Mouse (Mus musculus): Measurements from ENCODE around the gene Ptprn2. TPM values are rescaled to one million over a fixed set of nuclear protein-coding genes. Genes with fewer than 3 reads are reported as not detected.

The Ptprn2 gene
- polyA plus RNA-seq, 1 experiment from 2014 or later = 14.9 TPM

- Histone ChIP-seq H3K9ac (replicated peaks) (peak overlapping the region; percentile 79), H3K27me3 (no peaks in the 10 kb centered on the region), H3K27ac (peak overlapping the region; percentile 95), H3K9me3 (no peaks in the 10 kb centered on the region), H3K4me1 (replicated peaks) (peaks cover 64% of the 10 kb centered on the region), H3K4me2 (replicated peaks) (peak overlapping the region; percentile 77), H3K36me3 (peaks cover 18% of the 10 kb centered on the region), H3K4me3 (replicated peaks) (peak overlapping the region; percentile 93)
- no peak for ATAC-seq
- 4% methylated on average over 9 of the region's 9 CpGs for WGBS
Measured at GRCm38 (mm10) chr12:117157660-117158386, 672.3 kb downstream of the Ptprn2 start.

DNA sequence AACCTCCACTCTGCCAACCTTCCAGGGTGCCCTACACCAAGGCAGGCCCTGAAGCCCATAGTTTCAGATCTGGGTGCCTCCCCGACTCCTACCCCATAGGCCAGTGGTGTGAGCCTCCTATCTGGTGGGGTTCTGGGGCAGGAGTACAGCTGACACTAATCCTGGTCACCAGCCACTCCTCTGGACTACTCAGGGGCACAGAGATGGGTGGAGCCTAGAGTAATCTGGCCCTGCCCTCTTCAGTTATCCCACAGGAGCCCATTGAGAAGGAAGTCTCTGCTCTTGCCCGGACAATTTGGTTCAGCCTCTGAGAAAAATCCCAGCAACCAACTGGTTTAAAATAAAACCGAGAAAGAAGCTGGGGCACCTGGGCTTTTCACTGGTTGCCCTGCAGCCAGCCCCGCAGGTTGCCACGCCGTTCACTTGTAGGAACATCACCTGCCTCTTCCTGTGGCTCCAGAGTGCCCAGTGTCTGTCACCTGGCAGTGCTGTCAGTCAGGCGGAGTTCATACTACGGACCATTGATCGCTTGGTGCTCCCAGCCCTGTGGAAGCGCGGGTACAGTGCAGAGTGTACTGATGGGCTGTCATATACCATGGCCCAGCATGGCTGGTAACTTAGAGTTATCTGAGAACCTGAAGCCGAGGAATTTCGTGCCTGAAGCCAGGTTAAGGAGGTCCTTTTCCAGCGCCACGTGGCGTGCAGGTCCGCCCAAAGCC is 673.6 kb downstream of the Ptprn2 start:
- Histone ChIP-seq H3K4me1 (replicated peaks) (peaks cover 69% of the 10 kb centered on the region), H3K27me3 (no peaks in the 10 kb centered on the region)
- peak; percentile 49 for ATAC-seq

GRCm38 (mm10) chr12:117159669-117160210 is 674.2 kb downstream of the Ptprn2 start:
- H3K27me3 ChIP-seq = no peaks in the 10 kb centered on the region
- ATAC-seq = peak; percentile 9; the same call in 1 of the 2 replicates
- H3K27ac ChIP-seq = peak overlapping the region; percentile 95
- H3K9ac ChIP-seq (replicated peaks) = peak overlapping the region; percentile 79
- 8% methylated on average over 15 of the region's 15 CpGs for WGBS
- H3K36me3 ChIP-seq = peaks cover 23% of the 10 kb centered on the region
- peak overlapping the region; percentile 77 for H3K4me2 ChIP-seq (replicated peaks)
- H3K9me3 ChIP-seq = no peaks in the 10 kb centered on the region
- H3K4me1 ChIP-seq (replicated peaks) = peaks cover 74% of the 10 kb centered on the region
- peak overlapping the region; percentile 93 for H3K4me3 ChIP-seq (replicated peaks)

More for the DNA sequence above, 673.6 kb downstream of the Ptprn2 start:
- 13% methylated on average over 17 of the region's 17 CpGs for WGBS
- no peaks in the 10 kb centered on the region for H3K9me3 ChIP-seq
- peak overlapping the region; percentile 95 for H3K27ac ChIP-seq
- peak overlapping the region; percentile 93 for H3K4me3 ChIP-seq (replicated peaks)
- H3K36me3 ChIP-seq = peaks cover 21% of the 10 kb centered on the region
- peak overlapping the region; percentile 79 for H3K9ac ChIP-seq (replicated peaks)
- H3K4me2 ChIP-seq (replicated peaks) = peak overlapping the region; percentile 77

DNA sequence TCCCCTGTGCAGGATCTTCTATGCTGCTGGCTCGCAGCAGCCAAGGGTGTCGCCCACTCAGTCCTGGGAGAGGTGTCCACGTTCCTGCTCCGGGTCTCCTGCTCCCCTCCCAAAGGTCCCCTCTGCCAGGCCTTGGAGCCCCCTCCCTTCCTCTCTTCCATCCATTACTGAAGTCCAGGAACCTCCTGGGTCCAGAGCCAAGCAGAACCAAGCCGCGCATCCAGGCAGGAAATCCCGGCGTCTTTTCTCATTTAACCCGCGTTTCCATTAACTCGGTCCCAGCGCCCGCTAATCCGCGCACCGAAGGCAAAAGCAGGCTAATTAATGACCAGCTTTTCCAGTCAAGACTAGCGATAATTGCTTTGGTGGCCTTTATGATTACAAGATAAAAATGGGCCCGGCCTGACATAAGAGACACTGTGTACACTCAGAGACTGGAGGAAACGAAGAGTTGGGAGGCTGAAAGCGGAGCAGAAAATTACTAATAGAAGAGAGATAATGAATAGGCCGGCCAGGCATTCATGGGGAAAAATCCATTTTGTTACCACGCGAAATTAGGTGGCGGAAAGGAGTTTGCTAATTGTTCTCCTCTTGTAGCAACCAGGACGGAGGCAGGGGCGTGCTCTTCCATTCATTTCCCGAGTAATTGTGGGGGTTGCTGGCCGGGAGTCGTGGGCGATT is 674.8 kb downstream of the Ptprn2 start:
- Histone ChIP-seq H3K9me3 (no peaks in the 10 kb centered on the region), H3K4me1 (replicated peaks) (peaks cover 80% of the 10 kb centered on the region), H3K27ac (peak overlapping the region; percentile 95), H3K36me3 (peaks cover 25% of the 10 kb centered on the region), H3K4me3 (replicated peaks) (peak overlapping the region; percentile 93), H3K9ac (replicated peaks) (peak overlapping the region; percentile 79), H3K27me3 (no peaks in the 10 kb centered on the region), H3K4me2 (replicated peaks) (peak overlapping the region; percentile 77)
- 2% methylated on average over 30 of the region's 30 CpGs for WGBS
- peak; percentile 44 for ATAC-seq

DNA sequence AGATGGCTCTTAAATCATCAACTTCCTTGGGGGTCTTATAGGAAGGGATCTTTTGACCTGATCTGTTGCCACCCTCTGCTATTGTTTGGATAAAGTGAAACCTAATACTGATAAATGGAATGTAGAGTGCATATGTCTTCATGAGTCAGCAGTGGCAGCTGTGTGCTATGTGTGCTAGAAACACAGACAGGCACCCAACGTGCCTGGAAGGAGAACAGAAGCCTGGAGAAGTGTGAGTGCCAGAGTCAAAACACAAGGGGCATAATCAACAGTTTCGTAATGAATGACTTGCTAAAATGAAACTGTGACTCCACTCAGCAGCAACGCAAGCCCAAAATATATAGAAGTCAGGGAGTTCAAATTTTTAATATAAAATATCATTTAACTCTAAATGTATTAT is 676.7 kb downstream of the Ptprn2 start:
- Histone ChIP-seq H3K9me3 (no peaks in the 10 kb centered on the region), H3K4me3 (replicated peaks) (no peak overlapping the region), H3K36me3 (peaks cover 27% of the 10 kb centered on the region), H3K27ac (peak overlapping the region; percentile 95), H3K4me2 (replicated peaks) (peak overlapping the region; percentile 77), H3K9ac (replicated peaks) (peak overlapping the region; percentile 25; the same call in 1 of the 2 replicates), H3K4me1 (replicated peaks) (peaks cover 97% of the 10 kb centered on the region), H3K27me3 (no peaks in the 10 kb centered on the region)
- WGBS = 50% methylated on average over 3 of the region's 3 CpGs
- no peak for ATAC-seq

- peaks cover 41% of the 10 kb centered on the region for H3K36me3 ChIP-seq
- no peak for ATAC-seq
- 27% methylated on average over 3 of the region's 3 CpGs for WGBS
- H3K4me3 ChIP-seq (replicated peaks) = no peak overlapping the region
- no peaks in the 10 kb centered on the region for H3K9me3 ChIP-seq
- H3K27me3 ChIP-seq = no peaks in the 10 kb centered on the region
- H3K27ac ChIP-seq = peak overlapping the region; percentile 69
- H3K4me2 ChIP-seq (replicated peaks) = peak overlapping the region; percentile 10; the same call in 1 of the 2 replicates
- no peak overlapping the region for H3K9ac ChIP-seq (replicated peaks)
- H3K4me1 ChIP-seq (replicated peaks) = peaks cover 97% of the 10 kb centered on the region
Measured at GRCm38 (mm10) chr12:117163789-117164188, 678.3 kb downstream of the Ptprn2 start.

- Histone ChIP-seq H3K27me3 (no peaks in the 10 kb centered on the region), H3K4me3 (replicated peaks) (no peak overlapping the region), H3K27ac (no peak overlapping the region), H3K9me3 (no peaks in the 10 kb centered on the region), H3K9ac (replicated peaks) (no peak overlapping the region), H3K36me3 (peaks cover 45% of the 10 kb centered on the region), H3K4me1 (replicated peaks) (peaks cover 97% of the 10 kb centered on the region), H3K4me2 (replicated peaks) (no peak overlapping the region)
- 44% methylated on average over 5 of the region's 5 CpGs for WGBS
- no peak for ATAC-seq
Measured at GRCm38 (mm10) chr12:117166266-117166665, 680.7 kb downstream of the Ptprn2 start.

DNA sequence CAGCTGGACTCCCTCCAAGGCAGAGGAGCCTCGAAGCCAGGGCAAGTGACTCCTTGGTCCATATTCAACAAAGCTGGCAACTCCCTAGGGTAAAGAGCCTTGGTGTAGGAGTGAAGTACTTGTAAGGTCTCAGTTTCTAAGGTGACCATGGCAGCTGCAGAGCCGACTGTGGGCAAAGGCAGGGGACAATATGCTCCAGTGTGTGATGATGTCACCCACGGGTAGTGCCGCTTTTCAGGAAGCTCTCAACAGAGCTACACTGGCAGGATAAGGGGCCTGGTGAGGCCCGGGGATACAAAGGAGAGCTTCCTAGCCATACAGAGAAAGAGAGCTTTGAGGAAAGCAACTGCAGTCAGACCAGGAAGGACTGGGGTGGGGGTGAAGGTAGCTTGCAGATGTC is 684.1 kb downstream of the Ptprn2 start:
- H3K9me3 ChIP-seq = no peaks in the 10 kb centered on the region
- peaks cover 30% of the 10 kb centered on the region; the same call in 1 of the 2 replicates for H3K36me3 ChIP-seq
- no peaks in the 10 kb centered on the region for H3K27me3 ChIP-seq
- H3K9ac ChIP-seq (replicated peaks) = peak overlapping the region; percentile 48
- peak overlapping the region; percentile 83 for H3K27ac ChIP-seq
- peaks cover 99% of the 10 kb centered on the region for H3K4me1 ChIP-seq (replicated peaks)
- ATAC-seq = no peak
- 24% methylated on average over 5 of the region's 5 CpGs for WGBS
- no peak overlapping the region for H3K4me3 ChIP-seq (replicated peaks)
- 0 out of 2 replicates have a peak overlapping the region, but pooled peaks have one; percentile 21 for H3K4me2 ChIP-seq (replicated peaks)

DNA sequence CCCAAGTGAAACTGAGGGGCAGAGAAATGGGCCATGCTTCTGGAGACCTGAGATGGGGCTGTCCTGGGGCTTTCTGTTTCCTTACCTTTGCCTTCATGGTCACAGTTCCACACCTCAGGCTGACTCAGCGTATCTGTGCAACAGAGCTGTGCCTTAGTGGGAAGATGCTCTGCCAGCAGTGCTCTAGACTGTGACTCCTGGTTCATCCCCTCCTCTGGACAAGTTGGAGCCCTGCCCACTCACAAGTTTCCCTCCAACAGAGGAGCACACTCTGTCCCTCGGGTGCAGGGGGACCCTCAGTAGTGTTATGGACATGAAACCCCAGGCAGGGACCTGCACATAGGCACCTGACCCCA is 687.0 kb downstream of the Ptprn2 start:
- peaks cover 100% of the 10 kb centered on the region for H3K4me1 ChIP-seq (replicated peaks)
- peak overlapping the region; percentile 95 for H3K27ac ChIP-seq
- no peaks in the 10 kb centered on the region for H3K9me3 ChIP-seq
- peak overlapping the region; percentile 39 for H3K4me2 ChIP-seq (replicated peaks)
- H3K36me3 ChIP-seq = peaks cover 26% of the 10 kb centered on the region; the same call in 1 of the 2 replicates
- H3K9ac ChIP-seq (replicated peaks) = peak overlapping the region; percentile 60
- WGBS = 20% methylated on average over 2 of the region's 2 CpGs
- ATAC-seq = no peak
- H3K4me3 ChIP-seq (replicated peaks) = peak overlapping the region; percentile 2; the same call in 1 of the 2 replicates
- no peaks in the 10 kb centered on the region for H3K27me3 ChIP-seq

DNA sequence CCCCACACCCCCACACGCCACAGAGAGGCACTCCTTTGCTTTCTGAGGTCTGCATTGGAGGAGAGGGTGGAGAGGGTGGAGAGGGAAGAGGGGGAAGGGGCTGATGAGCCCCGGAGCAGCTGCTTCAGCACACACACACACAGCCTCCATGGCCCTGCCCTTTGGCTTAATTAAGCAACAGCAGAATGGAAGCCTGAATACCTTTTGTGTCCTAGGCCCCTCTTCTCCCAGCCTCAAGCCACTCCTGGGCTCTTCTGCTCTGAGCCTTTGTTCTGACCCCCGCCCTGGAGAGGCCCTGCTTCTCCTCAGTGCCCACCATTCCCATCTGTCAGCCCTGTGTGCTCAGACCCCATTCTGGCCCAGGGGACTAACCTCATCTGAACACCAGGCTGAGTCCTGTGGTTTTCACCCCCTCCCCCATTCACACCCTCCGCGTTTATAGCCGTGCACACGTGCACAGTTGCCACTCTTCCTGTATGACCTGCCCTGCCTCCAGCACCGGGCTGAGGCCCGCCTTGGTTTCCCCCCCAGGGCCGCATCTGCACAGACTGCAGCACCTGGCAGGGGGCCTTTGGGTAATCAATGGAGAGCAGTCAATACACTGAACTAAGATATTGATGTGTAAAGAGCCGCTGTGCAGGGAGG is 687.5 kb downstream of the Ptprn2 start:
- Histone ChIP-seq H3K4me1 (replicated peaks) (peaks cover 100% of the 10 kb centered on the region), H3K36me3 (peaks cover 21% of the 10 kb centered on the region; the same call in 1 of the 2 replicates), H3K9ac (replicated peaks) (peak overlapping the region; percentile 60), H3K4me2 (replicated peaks) (peak overlapping the region; percentile 39), H3K9me3 (no peaks in the 10 kb centered on the region), H3K27me3 (no peaks in the 10 kb centered on the region), H3K4me3 (replicated peaks) (peak overlapping the region; percentile 2; the same call in 1 of the 2 replicates), H3K27ac (peak overlapping the region; percentile 95)
- 3% methylated on average over 11 of the region's 11 CpGs for WGBS
- ATAC-seq = peak; percentile 94

DNA sequence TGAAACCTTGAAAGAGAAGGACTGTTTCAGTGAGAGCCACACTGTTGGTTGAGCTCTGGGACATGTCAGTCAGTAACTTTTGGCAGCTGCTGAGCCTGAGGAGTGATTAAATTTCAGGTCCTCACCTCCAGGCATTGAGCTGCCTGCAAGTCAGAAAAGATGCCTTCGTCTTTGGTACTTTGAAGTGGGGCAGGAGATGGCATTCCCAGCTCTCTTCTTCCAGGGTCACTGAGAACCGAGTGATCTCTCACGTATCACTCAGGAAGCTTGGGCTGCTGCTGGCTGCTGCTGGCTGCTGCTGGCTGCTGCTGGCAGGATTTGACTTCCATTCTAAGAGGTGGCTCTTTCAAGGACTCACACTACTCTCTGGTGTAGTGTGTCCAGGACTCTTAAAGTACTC is 688.7 kb downstream of the Ptprn2 start:
- Histone ChIP-seq H3K4me3 (replicated peaks) (no peak overlapping the region), H3K4me2 (replicated peaks) (peak overlapping the region; percentile 39)
- ATAC-seq = no peak

More for the DNA sequence above, 688.7 kb downstream of the Ptprn2 start:
- no peaks in the 10 kb centered on the region for H3K27me3 ChIP-seq
- H3K36me3 ChIP-seq = 0 out of 2 replicates have a peak, but pooled peaks cover 23% of the 10 kb centered on the region
- H3K9ac ChIP-seq (replicated peaks) = peak overlapping the region; percentile 60; the same call in 1 of the 2 replicates
- WGBS = 7% methylated on average over 3 of the region's 3 CpGs
- H3K27ac ChIP-seq = peak overlapping the region; percentile 95
- H3K4me1 ChIP-seq (replicated peaks) = peaks cover 100% of the 10 kb centered on the region
- no peaks in the 10 kb centered on the region for H3K9me3 ChIP-seq

Measured in midbrain, embryonic 13.5 days (tissue).